Mouse (Mus musculus) lung, embryonic 14.5 days (tissue): ENCODE data around the gene Stk35. TPM values are rescaled to one million over a fixed set of nuclear protein-coding genes. Genes with fewer than 3 reads are reported as not detected.
A peak's percentile ranks its signal among the peaks of the same experiment; 100 is the strongest.

Experiments used
- ATAC-seq: fragments of 200-750 bp; cut with Nextera tagmentation; 2 replicates; pipeline ENCODE4 v1.8.0; 2017; ENCODE audit warnings: mild to moderate bottlenecking, moderate TSS enrichment, moderate library complexity; ENCODE audit not compliant: insufficient read depth
- DNase-seq: peaks from one replicate; pipeline ENCODE4 v3.0.0-alpha.2; 2015
- H3K27ac ChIP-seq: fragments of 300-500 bp; sonication (generic); 2 replicates; pipeline ENCODE4 v1.5.1; 2014; ENCODE audit warnings: low read depth, mild to moderate bottlenecking, moderate library complexity
- H3K27me3 ChIP-seq: fragments of 300-500 bp; sonication (generic); 2 replicates; pipeline ENCODE4 v1.6.1; 2014; ENCODE audit warnings: low read length, control low read depth; ENCODE audit not compliant: insufficient read depth
- H3K36me3 ChIP-seq: fragments of 300-500 bp; sonication (generic); 2 replicates; pipeline ENCODE4 v1.6.1; 2014; ENCODE audit warnings: control low read depth; ENCODE audit not compliant: insufficient read depth
- H3K4me1 ChIP-seq: fragments of 300-500 bp; sonication (generic); 2 replicates; pipeline ENCODE4 v1.6.1; 2014; ENCODE audit warnings: antibody characterized with exemption, control low read depth; ENCODE audit not compliant: insufficient read depth
- H3K4me2 ChIP-seq: fragments of 300-500 bp; sonication (generic); 2 replicates; pipeline ENCODE4 v1.6.1; 2014; ENCODE audit warnings: mild to moderate bottlenecking
- H3K4me3 ChIP-seq: fragments of 300-500 bp; sonication (generic); 2 replicates; pipeline ENCODE4 v1.5.1; 2014; ENCODE audit warnings: low read depth, low read length
- H3K9ac ChIP-seq: fragments of 300-500 bp; sonication (generic); 2 replicates; pipeline ENCODE4 v1.6.1; 2014
- H3K9me3 ChIP-seq: fragments of 300-500 bp; sonication (generic); 2 replicates; pipeline ENCODE4 v1.6.1; 2016; ENCODE audit warnings: low read depth, low read length, control low read depth
- CTCF ChIP-seq: IDR thresholded peaks from 2 replicates; pipeline ENCODE4 v1.5.1; 2016; ENCODE audit warnings: antibody characterized with exemption, low read depth
- WGBS: fragments of 180-500 bp; shearing (Covaris S2); extraction: QIAGEN DNeasy Blood & Tissue Kit; methylation state at CpG from one replicate; pipeline ENCODE4 v1.1.7; 2014; 5-methylcytosine and 5-hydroxymethylcytosine counted together
- polyA plus RNA-seq: library from polyadenylated mRNA; unstranded; fragments of >200 nt; fragmentation: Nextera tagmentation; extraction: Ambion mirVana; gene quantifications from 2 replicates; pipeline ENCODE4 v1.2.1, GENCODE M21; 2014

Stk35 gene
- 15.6 and 17.1 TPM in 2 replicates for polyA plus RNA-seq

GRCm38 (mm10) chr2:129800271-129800903, at the start of gene Stk35:
TSS of gene Stk35 (plus strand) at chr2:129800517.
- peaks cover 8% of the 10 kb centered on the region for H3K4me1 ChIP-seq
- DNase-seq (peak; percentile 97), ATAC-seq (peak; percentile 92)
- peak within 1 kb of the TSS; percentile 75 for H3K4me3 ChIP-seq
- peak; percentile 34 for TF ChIP-seq CTCF
- peak within 1 kb of the TSS; percentile 98 for H3K27ac ChIP-seq
- WGBS, result under 1% methylated on average over 59 of the region's 63 CpGs
- peak within 1 kb of the TSS; percentile 88 for H3K4me2 ChIP-seq
- H3K9ac ChIP-seq, result peak within 1 kb of the TSS; percentile 92
- H3K9me3 ChIP-seq, result no peaks in the 10 kb centered on the region
- H3K36me3 ChIP-seq, result peaks cover 22% of the 10 kb centered on the region
- H3K27me3 ChIP-seq, result no peaks in the 10 kb centered on the region

GRCm38 (mm10) chr2:129782046-129782445, 18.3 kb upstream of the Stk35 start:
- no peak for DNase-seq
- Histone ChIP-seq H3K4me1 (no peaks in the 10 kb centered on the region), H3K27me3 (no peaks in the 10 kb centered on the region), H3K9ac (no peak overlapping the region), H3K4me3 (no peak overlapping the region), H3K4me2 (no peak overlapping the region), H3K27ac (no peak overlapping the region), H3K36me3 (no peaks in the 10 kb centered on the region), H3K9me3 (no peaks in the 10 kb centered on the region)
- WGBS, result 80% methylated on average over 1 of the region's 1 CpGs
- no peak for ATAC-seq
- no peak for TF ChIP-seq CTCF

- 78% methylated on average over 2 of the region's 2 CpGs for WGBS
Measured at GRCm38 (mm10) chr2:129796501-129796900, 3.8 kb upstream of the Stk35 start.

DNA sequence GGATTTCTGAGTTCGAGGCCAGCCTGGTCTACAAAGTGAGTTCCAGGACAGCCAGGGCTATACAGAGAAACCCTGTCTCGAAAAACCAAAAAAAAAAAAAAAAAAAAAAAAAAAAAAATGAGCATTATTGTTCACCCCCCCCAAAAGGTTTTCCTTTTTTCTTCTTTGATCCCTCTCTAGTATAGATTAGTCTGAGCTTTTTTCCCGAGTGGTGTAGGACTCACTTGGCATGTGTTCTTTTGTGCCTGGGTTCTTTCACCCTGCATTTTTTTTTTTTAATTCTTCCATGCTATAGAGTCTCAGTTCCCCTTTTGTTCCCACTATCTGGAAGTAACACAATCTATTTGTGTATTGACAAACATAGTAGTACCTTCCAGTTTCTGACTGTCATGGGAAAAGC, 2.6 kb upstream of the Stk35 start:
- Histone ChIP-seq H3K4me2 (no peak overlapping the region), H3K27me3 (no peaks in the 10 kb centered on the region), H3K27ac (no peak overlapping the region), H3K4me3 (no peak overlapping the region), H3K36me3 (peaks cover 3% of the 10 kb centered on the region), H3K4me1 (peaks cover 7% of the 10 kb centered on the region), H3K9ac (no peak overlapping the region), H3K9me3 (peaks cover 5% of the 10 kb centered on the region; the same call in 1 of the 2 replicates)
- no peak for DNase-seq
- no peak for TF ChIP-seq CTCF
- 47% methylated on average over 2 of the region's 3 CpGs for WGBS
- ATAC-seq, result no peak

More at GRCm38 (mm10) chr2:129796501-129796900, 3.8 kb upstream of the Stk35 start:
- ATAC-seq, result no peak
- TF ChIP-seq CTCF, result no peak
- Histone ChIP-seq H3K4me3 (no peak overlapping the region), H3K27me3 (no peaks in the 10 kb centered on the region), H3K9ac (no peak overlapping the region), H3K4me2 (no peak overlapping the region), H3K9me3 (peaks cover 5% of the 10 kb centered on the region; the same call in 1 of the 2 replicates), H3K36me3 (no peaks in the 10 kb centered on the region), H3K27ac (no peak overlapping the region), H3K4me1 (no peaks in the 10 kb centered on the region)
- no peak for DNase-seq

- H3K27me3 ChIP-seq, result no peaks in the 10 kb centered on the region
- peaks cover 5% of the 10 kb centered on the region; the same call in 1 of the 2 replicates for H3K9me3 ChIP-seq
- peaks cover 8% of the 10 kb centered on the region for H3K4me1 ChIP-seq
- no peak for ATAC-seq
- DNase-seq, result no peak
- no peak overlapping the region for H3K27ac ChIP-seq
- H3K4me3 ChIP-seq, result no peak overlapping the region
- H3K36me3 ChIP-seq, result peaks cover 9% of the 10 kb centered on the region
- H3K9ac ChIP-seq, result no peak overlapping the region
- no peak for TF ChIP-seq CTCF
- no peak overlapping the region for H3K4me2 ChIP-seq
Measured at GRCm38 (mm10) chr2:129798410-129798809, 1.9 kb upstream of the Stk35 start.

DNA sequence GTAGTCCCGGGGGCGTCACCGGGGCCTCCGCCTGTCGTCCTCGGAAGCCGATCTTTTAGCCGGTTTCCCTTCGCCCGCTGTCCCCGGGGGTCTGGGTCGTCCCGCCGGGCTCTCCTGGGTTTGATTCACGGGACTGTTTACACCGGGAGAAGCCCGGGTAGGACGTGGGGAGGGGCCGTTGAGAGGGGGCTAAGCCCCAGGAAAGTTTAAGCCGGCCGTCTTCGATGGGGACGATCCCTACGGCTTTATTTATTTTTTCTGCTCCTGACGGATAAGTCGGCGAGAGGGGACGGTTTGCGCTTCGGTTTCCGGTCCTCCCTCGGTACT, 550 bp downstream of the Stk35 start:
- Histone ChIP-seq H3K36me3 (peaks cover 27% of the 10 kb centered on the region), H3K4me2 (peak overlapping the region; percentile 88), H3K4me1 (peaks cover 8% of the 10 kb centered on the region), H3K4me3 (peak overlapping the region; percentile 75), H3K9ac (peak overlapping the region; percentile 92), H3K9me3 (no peaks in the 10 kb centered on the region), H3K27ac (peak overlapping the region; percentile 98), H3K27me3 (no peaks in the 10 kb centered on the region)
- TF ChIP-seq CTCF, result no peak
- no peak for DNase-seq
- under 1% methylated on average over 32 of the region's 32 CpGs for WGBS
- peak; percentile 53 for ATAC-seq

- H3K4me3 ChIP-seq, result peak overlapping the region; percentile 75
- H3K9me3 ChIP-seq, result no peaks in the 10 kb centered on the region
- H3K36me3 ChIP-seq, result peaks cover 29% of the 10 kb centered on the region
- H3K4me1 ChIP-seq, result peaks cover 8% of the 10 kb centered on the region
- peak overlapping the region; percentile 88 for H3K4me2 ChIP-seq
- under 1% methylated on average over 73 of the region's 73 CpGs for WGBS
- peak; percentile 91 for DNase-seq
- peak; percentile 76 for ATAC-seq
- peak overlapping the region; percentile 98 for H3K27ac ChIP-seq
- no peaks in the 10 kb centered on the region for H3K27me3 ChIP-seq
- TF ChIP-seq CTCF, result no peak
- peak overlapping the region; percentile 92 for H3K9ac ChIP-seq
Measured at GRCm38 (mm10) chr2:129801231-129802029, 1.1 kb downstream of the Stk35 start.
